In genomic region chr14:72783248-72783647, GRCm38 (mm10) we compare ENCODE assay signal across 9 mouse cellular contexts.
A peak's percentile ranks its signal among the peaks of the same experiment; 100 is the strongest.
DNase-seq lines count a peak whose midpoint lies in the region; ATAC-seq and TF ChIP-seq lines count a peak whose summit lies in the region.
"Had no signal": no experiment of that assay in that cellular context is flagged by ENCODE, and none has a peak within 500 bp of the region (broad histone marks: within the 10 kb centered on the region; RNA-seq: fewer than 3 reads in every experiment).

No protein-coding gene starts in this region.

- peak; percentile 8 for DNase-seq in CD4-positive, CD25-positive, alpha-beta regulatory T cell, adult 2 months (ENCODE audit: low read depth, low spot score)
- DNase-seq in testis, postnatal 14 days (ENCODE audit: low spot score) = peak; percentile 23
- DNase-seq in testis, postnatal 10 days (ENCODE audit: low spot score) = no peak
- DNase-seq in kidney, postnatal 4 days = peak; percentile 19 to 45
- no peak for DNase-seq in c-Kit-positive CD71-positive TER-119-positive erythroid progenitor cells, embryonic 14.5 days (ENCODE audit: low spot score)
- no peak for DNase-seq in cerebellum, adult 2 months

- no peak overlapping the region for H3K27ac ChIP-seq in cerebellum, adult 2 months (ENCODE audit: insufficient read depth, low read length)
- H3K27ac ChIP-seq: limb, embryonic 15.5 days had no signal

- H3K4me2 ChIP-seq in myocyte (ENCODE audit: low read depth) = peak overlapping the region; percentile 35
- H3K4me2 ChIP-seq: limb, embryonic 15.5 days had no signal

- no peaks in the 10 kb centered on the region for H3K79me2 ChIP-seq in myocyte (ENCODE audit: control insufficient read depth, insufficient read depth)

- H3K36me3 ChIP-seq in myocyte (ENCODE audit: control insufficient read depth, insufficient read depth) = no peaks in the 10 kb centered on the region
- H3K36me3 ChIP-seq: limb, embryonic 15.5 days had no signal

- H3K4me1 ChIP-seq in cerebellum, adult 2 months (ENCODE audit: control insufficient read depth, insufficient read depth, low read length) = no peaks in the 10 kb centered on the region

- H3K4me3 ChIP-seq in myocyte = no peak overlapping the region
- H3K4me3 ChIP-seq in cerebellum, adult 2 months (replicated peaks; ENCODE audit: insufficient read depth, low read depth, low read length) = no peak overlapping the region
- H3K4me3 ChIP-seq: limb, embryonic 15.5 days had no signal

- no peak for TF ChIP-seq CTCF in cerebellum, adult 2 months (IDR thresholded peaks at IDR 0.05; ENCODE audit: borderline replicate concordance, insufficient read depth, low read depth, low read length)

- WGBS in cerebellum, adult 2 months = 52% methylated on average over 9 of the region's 9 CpGs

- no peak for ATAC-seq in CD4-positive, CD25-positive, alpha-beta regulatory T cell, adult 4 months

- no peak for TF ChIP-seq POLR2A in myocyte (IDR thresholded peaks at IDR 0.05; ENCODE audit: insufficient read length, low read depth)
- TF ChIP-seq POLR2A in cerebellum, adult 2 months (IDR thresholded peaks at IDR 0.05; ENCODE audit: borderline replicate concordance, insufficient read depth, low read length) = no peak

- H3K27me3 ChIP-seq in myocyte (ENCODE audit: control insufficient read depth, insufficient read depth, insufficient read length) = no peaks in the 10 kb centered on the region
- no peaks in the 10 kb centered on the region for H3K27me3 ChIP-seq in cerebellum, adult 2 months (ENCODE audit: control insufficient read depth, insufficient read depth, low read length)
- H3K27me3 ChIP-seq: limb, embryonic 15.5 days had no signal

- no peak overlapping the region for H3ac ChIP-seq in myocyte (ENCODE audit: control insufficient read depth, insufficient read length)

TF ChIP-seq in myocyte, 11 proteins besides CTCF, POLR2A, EP300 and RAD21:
- TF ChIP-seq REST (IDR thresholded peaks at IDR 0.05; ENCODE audit: insufficient read depth, insufficient read length) (no peak), MYOG (IDR thresholded peaks at IDR 0.05; ENCODE audit: control insufficient read depth in 1 of 3, insufficient read depth in 1 of 3, insufficient read length in 2 of 3, low read depth in 2 of 3) (no peak), TCF3 (IDR thresholded peaks at IDR 0.05; ENCODE audit: insufficient read length, low read depth) (no peak), MAX (IDR thresholded peaks at IDR 0.05; ENCODE audit: low read depth) (peak; percentile 6), E2F4 (IDR thresholded peaks at IDR 0.05; ENCODE audit: insufficient read depth) (no peak), SRF (IDR thresholded peaks at IDR 0.05; ENCODE audit: control insufficient read depth, insufficient read length, low read depth) (no peak), TCF12 (IDR thresholded peaks at IDR 0.05; ENCODE audit: insufficient read depth, poor library complexity, severe bottlenecking) (no peak), MYOD1 (IDR thresholded peaks at IDR 0.05; ENCODE audit: control insufficient read depth in 1 of 3, insufficient read length in 2 of 3, low read depth in 2 of 3) (peak in 1 of 3 experiments; percentile 8), CEBPB (IDR thresholded peaks at IDR 0.05; ENCODE audit: insufficient read depth, poor library complexity, severe bottlenecking) (no peak), USF1 (IDR thresholded peaks at IDR 0.05; ENCODE audit: low read depth) (no peak), POLR2AphosphoS2 (IDR thresholded peaks at IDR 0.05; ENCODE audit: insufficient read length, low read depth) (no peak)
TF ChIP-seq in myocyte: peak in this region for 2.

Comparison
In these comparisons a context has a peak if more than half of its experiments do, and no peak if none do; other contexts are left out.
1. DNase-seq: peak in CD4-positive, CD25-positive, alpha-beta regulatory T cell, adult 2 months (single experiment), testis, postnatal 14 days (single experiment) and kidney, postnatal 4 days (2 of 2); none in testis, postnatal 10 days (single experiment), c-Kit-positive CD71-positive TER-119-positive erythroid progenitor cells, embryonic 14.5 days (single experiment) and cerebellum, adult 2 months (0 of 2).